Mouse (Mus musculus): ENCODE results near the gene Cntf. TPM values are rescaled to one million over a fixed set of nuclear protein-coding genes. Genes with fewer than 3 reads are reported as not detected.

The Cntf gene
- polyA plus RNA-seq, 1 experiment from 2014 or later: 0.23 TPM

GRCm38 (mm10) chr19:12720463-12720862 lies 45.0 kb downstream of the Cntf start:
- DNase-seq: no peak
- no peak for TF ChIP-seq CTCF (IDR thresholded peaks at IDR 0.05; ENCODE audit: low read depth)
- no peak for TF ChIP-seq EP300 (IDR thresholded peaks at IDR 0.05; ENCODE audit: low read depth)
- 44% methylated on average over 2 of the region's 2 CpGs for WGBS (ENCODE audit: insufficient replicate concordance)
- H3K4me2 ChIP-seq (ENCODE audit: low read depth, low read length): no peak overlapping the region
- H3K9me3 ChIP-seq (ENCODE audit: low read length): no peaks in the 10 kb centered on the region
- ATAC-seq: no peak
- H3K36me3 ChIP-seq (replicated peaks; ENCODE audit: insufficient read depth, low read length): no peaks in the 10 kb centered on the region
- H3K9ac ChIP-seq (replicated peaks): no peak overlapping the region
- no peaks in the 10 kb centered on the region for H3K27me3 ChIP-seq (ENCODE audit: insufficient read depth, low read length)
- no peaks in the 10 kb centered on the region for H3K4me1 ChIP-seq (ENCODE audit: insufficient read depth)
- H3K27ac ChIP-seq (ENCODE audit: low read depth): no peak overlapping the region
- no peak overlapping the region for H3K4me3 ChIP-seq (ENCODE audit: low read depth, low read length)

- Histone ChIP-seq H3K4me1 (ENCODE audit: insufficient read depth) (no peaks in the 10 kb centered on the region), H3K27ac (ENCODE audit: low read depth) (no peak overlapping the region), H3K9ac (replicated peaks) (no peak overlapping the region), H3K4me2 (ENCODE audit: low read depth, low read length) (no peak overlapping the region), H3K27me3 (ENCODE audit: insufficient read depth, low read length) (no peaks in the 10 kb centered on the region), H3K36me3 (replicated peaks; ENCODE audit: insufficient read depth, low read length) (no peaks in the 10 kb centered on the region), H3K9me3 (ENCODE audit: low read length) (no peaks in the 10 kb centered on the region), H3K4me3 (ENCODE audit: low read depth, low read length) (no peak overlapping the region)
- 70% methylated on average over 6 of the region's 6 CpGs for WGBS (ENCODE audit: insufficient replicate concordance)
- DNase-seq (no peak), ATAC-seq (no peak)
- TF ChIP-seq EP300 (IDR thresholded peaks at IDR 0.05; ENCODE audit: low read depth) (no peak), CTCF (IDR thresholded peaks at IDR 0.05; ENCODE audit: low read depth) (no peak)
Observed at GRCm38 (mm10) chr19:12719189-12719588, 46.2 kb downstream of the Cntf start.

Other genes starting within 250 kb of the Cntf start
- gene Fam111a, start 219.9 kb downstream of the Cntf start, polyA plus RNA-seq (2015; fragmentation: Nextera tagmentation; extraction: Ambion mirVana): 14.4 and 15.4 TPM in 2 replicates
- gene Gm4952, start 165.7 kb downstream of the Cntf start, polyA plus RNA-seq (2015; fragmentation: Nextera tagmentation; extraction: Ambion mirVana): 248 and 262 TPM in 2 replicates
- 6.0 and 6.5 TPM in 2 replicates for gene Glyat, start 132.3 kb downstream of the Cntf start, polyA plus RNA-seq (2015; fragmentation: Nextera tagmentation; extraction: Ambion mirVana)
- gene Olfr1442, start 95.2 kb downstream of the Cntf start, polyA plus RNA-seq (2015; fragmentation: Nextera tagmentation; extraction: Ambion mirVana): not detected in 2 replicates
- gene Olfr1443, start 87.5 kb downstream of the Cntf start, polyA plus RNA-seq (2015; fragmentation: Nextera tagmentation; extraction: Ambion mirVana): not detected in 2 replicates
- gene Keg1, start 69.8 kb downstream of the Cntf start, polyA plus RNA-seq (2015; fragmentation: Nextera tagmentation; extraction: Ambion mirVana): 16.3 and 20.3 TPM in 2 replicates
- 6.7 and 7.0 TPM in 2 replicates for gene Zfp91, start 30.5 kb upstream of the Cntf start, polyA plus RNA-seq (2015; fragmentation: Nextera tagmentation; extraction: Ambion mirVana)
- 3.1 and 4.1 TPM in 2 replicates for gene Lpxn, start 30.6 kb upstream of the Cntf start, polyA plus RNA-seq (2015; fragmentation: Nextera tagmentation; extraction: Ambion mirVana)
- gene Gm5244, start 81.0 kb upstream of the Cntf start, polyA plus RNA-seq (2015; fragmentation: Nextera tagmentation; extraction: Ambion mirVana): not detected in 2 replicates
- gene Olfr1444, start 91.7 kb upstream of the Cntf start, polyA plus RNA-seq (2015; fragmentation: Nextera tagmentation; extraction: Ambion mirVana): not detected in 2 replicates
- not detected in 2 replicates for gene Olfr1445, start 118.2 kb upstream of the Cntf start, polyA plus RNA-seq (2015; fragmentation: Nextera tagmentation; extraction: Ambion mirVana)
- not detected in 2 replicates for gene Olfr1446, start 127.9 kb upstream of the Cntf start, polyA plus RNA-seq (2015; fragmentation: Nextera tagmentation; extraction: Ambion mirVana)
- not detected in 2 replicates for gene Olfr1447, start 138.1 kb upstream of the Cntf start, polyA plus RNA-seq (2015; fragmentation: Nextera tagmentation; extraction: Ambion mirVana)
- not detected in 2 replicates for gene Olfr1448, start 158.8 kb upstream of the Cntf start, polyA plus RNA-seq (2015; fragmentation: Nextera tagmentation; extraction: Ambion mirVana)
- not detected in 2 replicates for gene Olfr1449, start 165.2 kb upstream of the Cntf start, polyA plus RNA-seq (2015; fragmentation: Nextera tagmentation; extraction: Ambion mirVana)
- not detected in 2 replicates for gene Olfr1450, start 184.6 kb upstream of the Cntf start, polyA plus RNA-seq (2015; fragmentation: Nextera tagmentation; extraction: Ambion mirVana)
- not detected in 2 replicates for gene Olfr1451, start 229.4 kb upstream of the Cntf start, polyA plus RNA-seq (2015; fragmentation: Nextera tagmentation; extraction: Ambion mirVana)

Measured in liver, postnatal 0 days (tissue).